Mouse (Mus musculus) hindbrain, embryonic 10.5 days (tissue): Measurements from ENCODE around the gene Rgs6. TPM values are rescaled to one million over a fixed set of nuclear protein-coding genes. Genes with fewer than 3 reads are reported as not detected.

Source experiments
- DNase-seq: peaks from one replicate; pipeline ENCODE4 v3.0.0-alpha.2; 2017; ENCODE audit warnings: low spot score
- H3K27ac ChIP-seq: fragments of 300-500 bp; sonication (generic); 2 replicates; pipeline ENCODE4 v1.5.1; 2016; ENCODE audit warnings: mild to moderate bottlenecking, moderate library complexity
- H3K27me3 ChIP-seq: fragments of 300-500 bp; sonication (generic); 2 replicates; pipeline ENCODE4 v1.6.1; 2016; ENCODE audit warnings: mild to moderate bottlenecking; ENCODE audit not compliant: poor library complexity, insufficient read depth, severe bottlenecking
- H3K36me3 ChIP-seq: fragments of 300-500 bp; sonication (generic); 2 replicates; pipeline ENCODE4 v1.6.1; 2016; ENCODE audit warnings: mild to moderate bottlenecking, moderate library complexity
- H3K4me1 ChIP-seq: fragments of 300-500 bp; sonication (generic); replicated peaks from 2 replicates; pipeline ENCODE4 v1.6.1; 2016; ENCODE audit warnings: mild to moderate bottlenecking
- H3K4me3 ChIP-seq: fragments of 300-500 bp; sonication (generic); 2 replicates; pipeline ENCODE4 v1.5.1; 2016; ENCODE audit warnings: mild to moderate bottlenecking, moderate library complexity
- H3K9me3 ChIP-seq: fragments of 300-500 bp; sonication (generic); 2 replicates; pipeline ENCODE4 v1.6.1; 2016; ENCODE audit warnings: mild to moderate bottlenecking, moderate library complexity
- WGBS: fragments of 180-500 bp; shearing (Covaris S2); methylation state at CpG from one replicate; pipeline ENCODE4 v1.1.7; 2016; 5-methylcytosine and 5-hydroxymethylcytosine counted together
- polyA plus RNA-seq: library from polyadenylated mRNA; unstranded; fragments of >200 nt; fragmentation: Nextera tagmentation; extraction: Ambion mirVana; gene quantifications from 2 replicates; pipeline ENCODE4 v1.2.1, GENCODE M21; 2016

Rgs6 gene
- polyA plus RNA-seq, 1 experiment from 2014 or later, result 0.31 TPM

GRCm38 (mm10) chr12:82780936-82781335 is 192.8 kb downstream of the Rgs6 start:
- H3K4me1 ChIP-seq, result no peaks in the 10 kb centered on the region
- H3K36me3 ChIP-seq, result no peaks in the 10 kb centered on the region
- WGBS, result 87% methylated on average over 5 of the region's 5 CpGs
- DNase-seq, result no peak
- no peaks in the 10 kb centered on the region for H3K27me3 ChIP-seq
- no peak overlapping the region for H3K4me3 ChIP-seq
- no peak overlapping the region for H3K27ac ChIP-seq
- no peaks in the 10 kb centered on the region for H3K9me3 ChIP-seq

- H3K9me3 ChIP-seq, result no peaks in the 10 kb centered on the region
- no peaks in the 10 kb centered on the region for H3K27me3 ChIP-seq
- H3K27ac ChIP-seq, result no peak overlapping the region
- no peaks in the 10 kb centered on the region for H3K4me1 ChIP-seq
- no peak for DNase-seq
- H3K4me3 ChIP-seq, result no peak overlapping the region
- 66% methylated on average over 5 of the region's 5 CpGs for WGBS
- H3K36me3 ChIP-seq, result no peaks in the 10 kb centered on the region
Measured at GRCm38 (mm10) chr12:82781414-82781813, 193.3 kb downstream of the Rgs6 start.

- no peak overlapping the region for H3K27ac ChIP-seq
- no peaks in the 10 kb centered on the region for H3K27me3 ChIP-seq
- 92% methylated on average over 3 of the region's 3 CpGs for WGBS
- H3K36me3 ChIP-seq, result no peaks in the 10 kb centered on the region
- H3K4me3 ChIP-seq, result no peak overlapping the region
- no peaks in the 10 kb centered on the region for H3K4me1 ChIP-seq
- no peaks in the 10 kb centered on the region for H3K9me3 ChIP-seq
- no peak for DNase-seq
Measured at GRCm38 (mm10) chr12:82792122-82792521, 204.0 kb downstream of the Rgs6 start.

- Histone ChIP-seq H3K9me3 (no peaks in the 10 kb centered on the region), H3K36me3 (no peaks in the 10 kb centered on the region), H3K27me3 (no peaks in the 10 kb centered on the region), H3K4me3 (no peak overlapping the region), H3K27ac (no peak overlapping the region), H3K4me1 (no peaks in the 10 kb centered on the region)
- WGBS, result 88% methylated on average over 6 of the region's 6 CpGs
- DNase-seq, result no peak
Measured at GRCm38 (mm10) chr12:82799892-82800291, 211.8 kb downstream of the Rgs6 start.

GRCm38 (mm10) chr12:82801736-82802135 is 213.6 kb downstream of the Rgs6 start:
- H3K27me3 ChIP-seq, result no peaks in the 10 kb centered on the region
- WGBS, result 90% methylated on average over 6 of the region's 6 CpGs
- no peaks in the 10 kb centered on the region for H3K4me1 ChIP-seq
- no peak overlapping the region for H3K27ac ChIP-seq
- no peak for DNase-seq
- no peaks in the 10 kb centered on the region for H3K36me3 ChIP-seq
- H3K4me3 ChIP-seq, result no peak overlapping the region
- H3K9me3 ChIP-seq, result no peaks in the 10 kb centered on the region

- no peaks in the 10 kb centered on the region for H3K4me1 ChIP-seq
- H3K4me3 ChIP-seq, result no peak overlapping the region
- no peaks in the 10 kb centered on the region for H3K36me3 ChIP-seq
- no peak for DNase-seq
- 88% methylated on average over 5 of the region's 5 CpGs for WGBS
- no peak overlapping the region for H3K27ac ChIP-seq
- no peaks in the 10 kb centered on the region for H3K27me3 ChIP-seq
- H3K9me3 ChIP-seq, result no peaks in the 10 kb centered on the region
Measured at GRCm38 (mm10) chr12:82802711-82803110, 214.6 kb downstream of the Rgs6 start.

GRCm38 (mm10) chr12:82805167-82805566 is 217.1 kb downstream of the Rgs6 start:
- DNase-seq, result no peak
- WGBS, result 96% methylated on average over 4 of the region's 4 CpGs

GRCm38 (mm10) chr12:82810631-82811030 is 222.5 kb downstream of the Rgs6 start:
- 91% methylated on average over 3 of the region's 3 CpGs for WGBS
- Histone ChIP-seq H3K27ac (no peak overlapping the region), H3K4me3 (no peak overlapping the region), H3K9me3 (no peaks in the 10 kb centered on the region), H3K4me1 (no peaks in the 10 kb centered on the region), H3K27me3 (no peaks in the 10 kb centered on the region), H3K36me3 (no peaks in the 10 kb centered on the region)
- DNase-seq, result no peak

More at GRCm38 (mm10) chr12:82805167-82805566, 217.1 kb downstream of the Rgs6 start:
- H3K4me3 ChIP-seq, result no peak overlapping the region
- H3K4me1 ChIP-seq, result no peaks in the 10 kb centered on the region
- no peaks in the 10 kb centered on the region for H3K9me3 ChIP-seq
- H3K27me3 ChIP-seq, result no peaks in the 10 kb centered on the region
- H3K36me3 ChIP-seq, result no peaks in the 10 kb centered on the region
- no peak overlapping the region for H3K27ac ChIP-seq

GRCm38 (mm10) chr12:82815982-82816381 is 227.9 kb downstream of the Rgs6 start:
- Histone ChIP-seq H3K9me3 (no peaks in the 10 kb centered on the region), H3K4me1 (no peaks in the 10 kb centered on the region), H3K36me3 (no peaks in the 10 kb centered on the region), H3K27me3 (no peaks in the 10 kb centered on the region), H3K4me3 (no peak overlapping the region), H3K27ac (no peak overlapping the region)
- DNase-seq, result no peak
- WGBS, result 86% methylated on average over 2 of the region's 2 CpGs

GRCm38 (mm10) chr12:82819328-82819727 is 231.2 kb downstream of the Rgs6 start:
- no peaks in the 10 kb centered on the region for H3K4me1 ChIP-seq
- no peaks in the 10 kb centered on the region for H3K27me3 ChIP-seq
- H3K9me3 ChIP-seq, result no peaks in the 10 kb centered on the region
- 79% methylated on average over 6 of the region's 6 CpGs for WGBS
- H3K4me3 ChIP-seq, result no peak overlapping the region
- DNase-seq, result no peak
- H3K36me3 ChIP-seq, result no peaks in the 10 kb centered on the region
- no peak overlapping the region for H3K27ac ChIP-seq

- H3K27ac ChIP-seq, result no peak overlapping the region
- no peak for DNase-seq
- H3K36me3 ChIP-seq, result no peaks in the 10 kb centered on the region
- H3K27me3 ChIP-seq, result no peaks in the 10 kb centered on the region
- no peaks in the 10 kb centered on the region for H3K4me1 ChIP-seq
- H3K9me3 ChIP-seq, result no peaks in the 10 kb centered on the region
- WGBS, result 90% methylated on average over 6 of the region's 6 CpGs
- H3K4me3 ChIP-seq, result no peak overlapping the region
Measured at GRCm38 (mm10) chr12:82819991-82820390, 231.9 kb downstream of the Rgs6 start.

GRCm38 (mm10) chr12:82822821-82823620 is 234.9 kb downstream of the Rgs6 start:
- WGBS, result 93% methylated on average over 3 of the region's 3 CpGs
- no peak overlapping the region for H3K27ac ChIP-seq
- no peak for DNase-seq
- no peaks in the 10 kb centered on the region for H3K36me3 ChIP-seq
- no peaks in the 10 kb centered on the region for H3K4me1 ChIP-seq
- H3K9me3 ChIP-seq, result no peaks in the 10 kb centered on the region
- H3K4me3 ChIP-seq, result no peak overlapping the region
- H3K27me3 ChIP-seq, result no peaks in the 10 kb centered on the region

GRCm38 (mm10) chr12:82830333-82830732 is 242.2 kb downstream of the Rgs6 start:
- Histone ChIP-seq H3K27ac (no peak overlapping the region), H3K4me1 (no peaks in the 10 kb centered on the region), H3K36me3 (no peaks in the 10 kb centered on the region), H3K27me3 (no peaks in the 10 kb centered on the region), H3K9me3 (no peaks in the 10 kb centered on the region), H3K4me3 (no peak overlapping the region)
- 87% methylated on average over 8 of the region's 8 CpGs for WGBS
- DNase-seq, result no peak
